Mouse (Mus musculus): ENCODE results near the gene Nrros. TPM values are rescaled to one million over a fixed set of nuclear protein-coding genes. Genes with fewer than 3 reads are reported as not detected.

Nrros gene
- 7.3 and 8.1 TPM in 2 replicates for polyA plus RNA-seq (2016; fragmentation: Nextera tagmentation; extraction: Ambion mirVana)

GRCm38 (mm10) chr16:32165281-32165821, at the start of gene Nrros:
Nrros (minus strand) TSS chr16:32165594.
- peaks cover 27% of the 10 kb centered on the region for H3K27me3 ChIP-seq (replicated peaks; ENCODE audit: low read depth, poor library complexity, severe bottlenecking)
- no peaks in the 10 kb centered on the region for H3K36me3 ChIP-seq (replicated peaks)
- WGBS, result 2% methylated on average over 25 of the region's 25 CpGs
- no peaks in the 10 kb centered on the region for H3K9me3 ChIP-seq
- H3K4me3 ChIP-seq, result peak within 1 kb of the TSS; percentile 61
- peak within 1 kb of the TSS; percentile 79 for H3K27ac ChIP-seq (replicated peaks)
- DNase-seq (ENCODE audit: low spot score), result peak; percentile 58
- peaks cover 24% of the 10 kb centered on the region for H3K4me1 ChIP-seq

GRCm38 (mm10) chr16:32214804-32215576, 49.6 kb upstream of the Nrros start:
- Histone ChIP-seq H3K27me3 (replicated peaks; ENCODE audit: low read depth, poor library complexity, severe bottlenecking) (no peaks in the 10 kb centered on the region), H3K36me3 (replicated peaks) (no peaks in the 10 kb centered on the region), H3K9me3 (peaks cover 2% of the 10 kb centered on the region), H3K27ac (replicated peaks) (no peak overlapping the region), H3K4me1 (no peaks in the 10 kb centered on the region), H3K4me3 (no peak overlapping the region)
- no peak for DNase-seq (ENCODE audit: low spot score)
- WGBS, result 80% methylated on average over 17 of the region's 17 CpGs

- no peak overlapping the region for H3K4me3 ChIP-seq
- H3K9me3 ChIP-seq, result peaks cover 11% of the 10 kb centered on the region
- H3K27ac ChIP-seq (replicated peaks), result no peak overlapping the region
- no peaks in the 10 kb centered on the region for H3K27me3 ChIP-seq (replicated peaks; ENCODE audit: low read depth, poor library complexity, severe bottlenecking)
- no peaks in the 10 kb centered on the region; the same call in 1 of the 2 replicates for H3K36me3 ChIP-seq (replicated peaks)
- no peaks in the 10 kb centered on the region for H3K4me1 ChIP-seq
- no peak for DNase-seq (ENCODE audit: low spot score)
These were observed 48.8 kb upstream of the Nrros start for GRCm38 (mm10) chr16:32214156-32214555.

GRCm38 (mm10) chr16:32204902-32205301, 39.5 kb upstream of the Nrros start:
- Histone ChIP-seq H3K27me3 (replicated peaks; ENCODE audit: low read depth, poor library complexity, severe bottlenecking) (no peaks in the 10 kb centered on the region), H3K4me3 (no peak overlapping the region), H3K4me1 (peaks cover 14% of the 10 kb centered on the region), H3K9me3 (peaks cover 20% of the 10 kb centered on the region), H3K36me3 (replicated peaks) (no peaks in the 10 kb centered on the region; the same call in 1 of the 2 replicates), H3K27ac (replicated peaks) (no peak overlapping the region)
- no peak for DNase-seq (ENCODE audit: low spot score)
- 64% methylated on average over 3 of the region's 3 CpGs for WGBS

- no peaks in the 10 kb centered on the region for H3K36me3 ChIP-seq (replicated peaks)
- peaks cover 14% of the 10 kb centered on the region for H3K4me1 ChIP-seq
- WGBS, result 78% methylated on average over 6 of the region's 6 CpGs
- no peaks in the 10 kb centered on the region for H3K27me3 ChIP-seq (replicated peaks; ENCODE audit: low read depth, poor library complexity, severe bottlenecking)
- no peak overlapping the region for H3K27ac ChIP-seq (replicated peaks)
- peak; percentile 30 for DNase-seq (ENCODE audit: low spot score)
- 0 out of 2 replicates have a peak, but pooled peaks cover 7% of the 10 kb centered on the region for H3K9me3 ChIP-seq
- H3K4me3 ChIP-seq, result no peak overlapping the region
These were observed 37.3 kb upstream of the Nrros start for GRCm38 (mm10) chr16:32202681-32203080.

- Histone ChIP-seq H3K4me3 (peak overlapping the region; percentile 41), H3K9me3 (0 out of 2 replicates have a peak, but pooled peaks cover 7% of the 10 kb centered on the region), H3K27ac (replicated peaks) (peak overlapping the region; percentile 75), H3K36me3 (replicated peaks) (no peaks in the 10 kb centered on the region), H3K4me1 (peaks cover 14% of the 10 kb centered on the region), H3K27me3 (replicated peaks; ENCODE audit: low read depth, poor library complexity, severe bottlenecking) (no peaks in the 10 kb centered on the region)
- no peak for DNase-seq (ENCODE audit: low spot score)
- WGBS, result 46% methylated on average over 9 of the region's 9 CpGs
These were observed 35.6 kb upstream of the Nrros start for GRCm38 (mm10) chr16:32201004-32201325.

GRCm38 (mm10) chr16:32200256-32201003, 35.0 kb upstream of the Nrros start:
- Histone ChIP-seq H3K36me3 (replicated peaks) (no peaks in the 10 kb centered on the region), H3K27ac (replicated peaks) (peak overlapping the region; percentile 75)

GRCm38 (mm10) chr16:32190011-32190441, 24.6 kb upstream of the Nrros start:
- Histone ChIP-seq H3K9me3 (no peaks in the 10 kb centered on the region), H3K4me3 (no peak overlapping the region), H3K36me3 (replicated peaks) (no peaks in the 10 kb centered on the region), H3K4me1 (peaks cover 7% of the 10 kb centered on the region), H3K27ac (replicated peaks) (no peak overlapping the region; the same call in 1 of the 2 replicates), H3K27me3 (replicated peaks; ENCODE audit: low read depth, poor library complexity, severe bottlenecking) (no peaks in the 10 kb centered on the region)
- 58% methylated on average over 12 of the region's 12 CpGs for WGBS
- no peak for DNase-seq (ENCODE audit: low spot score)

More at GRCm38 (mm10) chr16:32200256-32201003, 35.0 kb upstream of the Nrros start:
- DNase-seq (ENCODE audit: low spot score), result peak; percentile 83
- peak overlapping the region; percentile 41 for H3K4me3 ChIP-seq
- no peaks in the 10 kb centered on the region for H3K27me3 ChIP-seq (replicated peaks; ENCODE audit: low read depth, poor library complexity, severe bottlenecking)
- H3K9me3 ChIP-seq, result 0 out of 2 replicates have a peak, but pooled peaks cover 7% of the 10 kb centered on the region
- H3K4me1 ChIP-seq, result peaks cover 14% of the 10 kb centered on the region
- 34% methylated on average over 21 of the region's 21 CpGs for WGBS

GRCm38 (mm10) chr16:32189109-32189508, 23.7 kb upstream of the Nrros start:
- 66% methylated on average over 6 of the region's 6 CpGs for WGBS
- H3K9me3 ChIP-seq, result no peaks in the 10 kb centered on the region
- DNase-seq (ENCODE audit: low spot score), result no peak
- H3K27ac ChIP-seq (replicated peaks), result no peak overlapping the region
- no peaks in the 10 kb centered on the region for H3K36me3 ChIP-seq (replicated peaks)
- no peak overlapping the region for H3K4me3 ChIP-seq
- no peaks in the 10 kb centered on the region for H3K27me3 ChIP-seq (replicated peaks; ENCODE audit: low read depth, poor library complexity, severe bottlenecking)
- H3K4me1 ChIP-seq, result peaks cover 7% of the 10 kb centered on the region

- Histone ChIP-seq H3K4me1 (peaks cover 7% of the 10 kb centered on the region), H3K27me3 (replicated peaks; ENCODE audit: low read depth, poor library complexity, severe bottlenecking) (no peaks in the 10 kb centered on the region), H3K9me3 (no peaks in the 10 kb centered on the region), H3K4me3 (no peak overlapping the region), H3K36me3 (replicated peaks) (no peaks in the 10 kb centered on the region), H3K27ac (replicated peaks) (no peak overlapping the region)
- no peak for DNase-seq (ENCODE audit: low spot score)
- 93% methylated on average over 5 of the region's 5 CpGs for WGBS
These were observed 20.7 kb upstream of the Nrros start for GRCm38 (mm10) chr16:32186056-32186455.

- H3K9me3 ChIP-seq, result 0 out of 2 replicates have a peak, but pooled peaks cover 2% of the 10 kb centered on the region
- 84% methylated on average over 6 of the region's 6 CpGs for WGBS
- H3K4me3 ChIP-seq, result no peak within 1 kb of the TSS
- no peaks in the 10 kb centered on the region for H3K36me3 ChIP-seq (replicated peaks)
- H3K27ac ChIP-seq (replicated peaks), result no peak within 1 kb of the TSS
- no peaks in the 10 kb centered on the region for H3K27me3 ChIP-seq (replicated peaks; ENCODE audit: low read depth, poor library complexity, severe bottlenecking)
- H3K4me1 ChIP-seq, result peaks cover 11% of the 10 kb centered on the region
- DNase-seq (ENCODE audit: low spot score), result no peak
These were observed 14.0 kb upstream of the Nrros start, which contains the start of gene Bex6 for GRCm38 (mm10) chr16:32179333-32179901. Bex6 (plus strand) TSS chr16:32179823.
